Mouse (Mus musculus) kidney, postnatal 0 days (tissue): ENCODE measurements around the gene Caprin1. TPM values are rescaled to one million over a fixed set of nuclear protein-coding genes. Genes with fewer than 3 reads are reported as not detected.

Experiments
- ATAC-seq: fragments of 200-750 bp; cut with Nextera tagmentation; replicated peaks from 2 replicates; pipeline ENCODE4 v1.8.0; 2017; ENCODE audit warnings: low read depth, moderate number of reproducible peaks, moderate TSS enrichment, moderate library complexity; ENCODE audit not compliant: low FRiP score
- DNase-seq: peaks from one replicate; pipeline ENCODE4 v3.0.0-alpha.2; 2016; ENCODE audit warnings: low spot score
- H3K27ac ChIP-seq: fragments of 300-500 bp; sonication (generic); 2 replicates; pipeline ENCODE4 v1.5.1; 2014; ENCODE audit warnings: mild to moderate bottlenecking
- H3K27me3 ChIP-seq: fragments of 300-500 bp; sonication (generic); 2 replicates; pipeline ENCODE4 v1.6.1; 2014; ENCODE audit warnings: low read length, mixed read lengths; ENCODE audit not compliant: insufficient read depth
- H3K36me3 ChIP-seq: fragments of 300-500 bp; sonication (generic); 2 replicates; pipeline ENCODE4 v1.6.1; 2014; ENCODE audit warnings: low read length, mixed read lengths; ENCODE audit not compliant: insufficient read depth
- H3K4me1 ChIP-seq: fragments of 300-500 bp; sonication (generic); replicated peaks from 2 replicates; pipeline ENCODE4 v1.6.1; 2014; ENCODE audit warnings: antibody characterized with exemption, low read length, mixed read lengths; ENCODE audit not compliant: insufficient read depth
- H3K4me2 ChIP-seq: fragments of 300-500 bp; sonication (generic); 2 replicates; pipeline ENCODE4 v1.6.1; 2014; ENCODE audit warnings: mild to moderate bottlenecking, low read length, moderate library complexity, mixed read lengths
- H3K4me3 ChIP-seq: fragments of 300-500 bp; sonication (generic); replicated peaks from 2 replicates; pipeline ENCODE4 v1.5.1; 2014; ENCODE audit warnings: low read depth, low read length
- H3K9ac ChIP-seq: fragments of 300-500 bp; sonication (generic); 2 replicates; pipeline ENCODE4 v1.6.1; 2014; ENCODE audit warnings: low read depth, low read length
- H3K9me3 ChIP-seq: fragments of 300-500 bp; sonication (generic); replicated peaks from 2 replicates; pipeline ENCODE4 v1.6.1; 2016; ENCODE audit warnings: low read length, inconsistent platforms, mixed read lengths
- CTCF ChIP-seq: IDR thresholded peaks from 2 replicates; pipeline ENCODE4 v1.5.1; 2016; ENCODE audit warnings: antibody characterized with exemption, low read depth, mild to moderate bottlenecking, moderate library complexity
- WGBS: fragments of 180-500 bp; shearing (Covaris S2); extraction: QIAGEN DNeasy Blood & Tissue Kit; methylation state at CpG from one replicate; pipeline ENCODE4 v1.1.7; 2014; 5-methylcytosine and 5-hydroxymethylcytosine counted together
- polyA plus RNA-seq: library from polyadenylated mRNA; unstranded; fragments of >200 nt; fragmentation: Nextera tagmentation; extraction: Ambion mirVana; gene quantifications from 2 replicates; pipeline ENCODE4 v1.2.1, GENCODE M21; 2015

Gene Caprin1
- polyA plus RNA-seq, 1 experiment from 2014 or later, result 206 TPM

DNA sequence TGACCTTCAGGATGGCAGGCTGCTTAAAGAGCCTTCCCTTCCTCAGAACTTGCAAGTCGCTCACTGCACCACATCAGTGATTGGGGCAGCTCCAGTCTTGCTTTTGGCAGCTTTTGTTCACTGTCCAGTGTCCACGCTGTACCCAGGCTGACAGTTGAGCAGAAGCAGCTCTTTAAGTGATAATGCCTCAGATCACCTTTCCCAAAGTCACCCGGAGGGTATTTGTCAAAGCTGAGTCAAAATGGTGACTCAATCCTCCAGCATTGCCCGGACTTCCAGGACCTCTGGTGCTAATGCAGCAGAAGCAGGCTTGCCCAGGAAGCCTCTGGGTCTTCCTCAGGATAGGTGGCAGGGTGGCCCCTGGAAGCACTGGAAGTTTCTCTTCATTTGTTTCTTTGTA is 39.7 kb upstream of the Caprin1 start:
- Histone ChIP-seq H3K9ac (no peak overlapping the region), H3K9me3 (no peaks in the 10 kb centered on the region), H3K4me3 (no peak overlapping the region), H3K36me3 (no peaks in the 10 kb centered on the region), H3K27me3 (no peaks in the 10 kb centered on the region), H3K4me1 (no peaks in the 10 kb centered on the region), H3K27ac (no peak overlapping the region), H3K4me2 (no peak overlapping the region)
- DNase-seq (no peak), ATAC-seq (no peak)
- TF ChIP-seq CTCF, result no peak
- WGBS, result 73% methylated on average over 4 of the region's 4 CpGs

DNA sequence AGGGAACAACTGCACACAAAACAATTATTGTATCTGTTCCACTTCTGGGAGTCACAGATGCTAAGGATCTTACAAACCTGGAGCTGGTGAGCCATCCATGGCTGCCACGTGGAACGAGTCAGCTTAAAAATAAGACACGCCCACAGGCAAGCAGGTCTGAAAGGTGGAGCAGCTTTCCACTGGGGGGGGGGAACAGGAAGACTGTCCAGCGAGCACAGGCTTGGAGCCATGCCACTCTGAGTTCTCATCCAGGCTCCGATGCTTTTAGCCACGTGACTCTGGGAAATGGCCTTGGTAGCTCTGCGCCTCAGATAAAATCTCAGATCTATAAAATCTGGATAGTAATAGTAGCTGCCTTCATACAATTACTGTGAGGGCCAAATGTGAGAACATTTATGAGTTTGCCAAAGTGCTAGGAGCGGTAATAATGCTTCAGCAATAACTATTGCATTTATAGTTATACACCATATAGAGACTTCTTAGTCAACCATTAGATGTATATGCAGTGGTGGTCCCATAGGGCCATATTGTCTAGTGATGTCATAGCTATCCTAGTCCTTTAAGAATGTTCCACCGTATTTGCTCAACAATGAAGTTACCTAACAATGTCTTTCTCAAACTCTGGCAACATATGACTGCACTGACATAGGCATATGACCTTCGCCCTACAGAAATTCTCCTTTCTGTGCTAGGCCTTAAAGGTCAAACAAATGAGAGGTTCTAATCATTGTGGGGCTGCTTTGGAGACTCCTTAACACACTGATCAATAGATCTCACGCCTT is 38.4 kb upstream of the Caprin1 start:
- ATAC-seq, result no peak
- Histone ChIP-seq H3K36me3 (no peaks in the 10 kb centered on the region), H3K9me3 (no peaks in the 10 kb centered on the region), H3K27me3 (no peaks in the 10 kb centered on the region), H3K4me2 (no peak overlapping the region), H3K9ac (no peak overlapping the region), H3K4me3 (no peak overlapping the region), H3K27ac (no peak overlapping the region), H3K4me1 (no peaks in the 10 kb centered on the region)
- TF ChIP-seq CTCF, result no peak
- 70% methylated on average over 11 of the region's 11 CpGs for WGBS
- no peak for DNase-seq

DNA sequence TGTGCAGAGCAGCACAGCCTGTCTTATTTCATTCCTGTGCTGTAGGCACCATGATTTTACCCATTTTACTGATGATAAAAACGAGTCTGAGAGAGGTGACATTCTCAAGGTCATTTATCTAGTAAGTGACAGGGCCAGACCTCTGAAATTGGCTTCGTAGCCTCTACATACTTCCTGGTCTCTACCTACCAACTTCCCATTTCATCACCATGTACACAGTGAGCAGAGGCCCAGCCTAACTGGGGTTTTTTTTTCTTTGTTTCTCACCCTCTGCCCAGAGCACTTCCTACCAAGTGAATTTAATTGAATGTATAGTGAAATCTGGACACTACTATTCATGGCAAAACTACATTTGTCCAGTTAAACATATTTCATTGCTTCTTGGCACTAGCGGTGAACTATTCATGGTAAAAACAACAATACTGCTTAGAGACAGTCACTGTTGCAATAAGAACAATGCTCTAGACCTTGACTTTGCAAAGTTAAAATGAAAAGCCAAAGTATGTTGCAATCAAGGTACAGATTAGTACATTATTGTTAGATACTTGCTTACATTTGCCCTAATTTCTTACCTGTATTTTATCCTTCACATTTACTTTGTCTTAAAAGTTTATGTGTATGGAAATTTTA is 36.5 kb upstream of the Caprin1 start:
- Histone ChIP-seq H3K4me1 (no peaks in the 10 kb centered on the region), H3K9me3 (no peaks in the 10 kb centered on the region), H3K27ac (no peak overlapping the region), H3K9ac (no peak overlapping the region), H3K4me3 (no peak overlapping the region), H3K36me3 (no peaks in the 10 kb centered on the region), H3K4me2 (no peak overlapping the region), H3K27me3 (no peaks in the 10 kb centered on the region)
- no peak for ATAC-seq
- WGBS, result 69% methylated on average over 3 of the region's 3 CpGs
- no peak for DNase-seq
- no peak for TF ChIP-seq CTCF

DNA sequence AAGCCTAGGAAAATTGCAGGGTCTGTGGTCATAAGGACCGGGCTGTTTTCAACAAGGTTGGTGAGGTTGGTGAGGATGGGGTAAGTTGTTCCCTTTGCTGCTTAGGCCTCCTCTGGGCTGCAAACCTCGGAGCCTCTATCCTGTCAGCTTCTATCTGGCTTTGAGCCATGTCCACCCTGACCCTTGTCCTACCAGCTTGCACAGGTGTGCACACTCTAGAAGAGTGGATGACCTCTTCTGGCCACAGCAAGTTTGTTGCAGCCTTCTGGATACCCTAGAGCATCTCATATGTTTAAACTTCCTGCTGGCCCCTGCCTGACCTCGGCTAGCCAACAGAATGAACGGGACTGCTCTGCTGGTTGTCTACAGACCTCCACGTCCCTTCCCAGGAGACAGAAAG is 35.5 kb upstream of the Caprin1 start:
- Histone ChIP-seq H3K36me3 (no peaks in the 10 kb centered on the region), H3K4me3 (no peak overlapping the region), H3K27ac (no peak overlapping the region), H3K4me1 (no peaks in the 10 kb centered on the region), H3K27me3 (no peaks in the 10 kb centered on the region), H3K4me2 (no peak overlapping the region), H3K9ac (no peak overlapping the region), H3K9me3 (no peaks in the 10 kb centered on the region)
- DNase-seq (no peak), ATAC-seq (no peak)
- 36% methylated on average over 5 of the region's 5 CpGs for WGBS
- TF ChIP-seq CTCF, result no peak

DNA sequence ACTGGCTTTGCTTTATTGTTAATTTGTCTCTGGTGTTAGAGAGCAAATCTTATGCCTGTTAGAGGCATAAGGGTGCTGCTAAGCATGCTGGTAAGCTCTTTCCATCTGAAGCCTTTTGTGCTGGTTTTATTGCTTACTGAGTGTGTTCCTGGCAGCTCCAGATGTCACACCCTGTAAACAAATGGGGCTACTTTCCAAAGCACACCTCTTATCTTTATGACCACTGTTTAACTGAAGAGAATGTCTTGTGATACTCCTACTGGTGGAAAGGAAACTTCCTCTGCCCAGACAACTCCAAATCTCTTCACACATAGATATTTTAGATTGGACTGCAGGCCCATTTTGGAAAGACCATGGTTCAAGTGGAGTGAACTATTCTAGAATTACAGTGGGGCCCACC is 31.5 kb upstream of the Caprin1 start:
- H3K4me2 ChIP-seq, result no peak overlapping the region
- H3K27me3 ChIP-seq, result no peaks in the 10 kb centered on the region
- ATAC-seq (no peak), DNase-seq (no peak)
- no peaks in the 10 kb centered on the region for H3K9me3 ChIP-seq
- H3K4me1 ChIP-seq, result no peaks in the 10 kb centered on the region
- TF ChIP-seq CTCF, result no peak
- no peak overlapping the region for H3K9ac ChIP-seq
- H3K27ac ChIP-seq, result no peak overlapping the region
- no peak overlapping the region for H3K4me3 ChIP-seq
- no peaks in the 10 kb centered on the region for H3K36me3 ChIP-seq

DNA sequence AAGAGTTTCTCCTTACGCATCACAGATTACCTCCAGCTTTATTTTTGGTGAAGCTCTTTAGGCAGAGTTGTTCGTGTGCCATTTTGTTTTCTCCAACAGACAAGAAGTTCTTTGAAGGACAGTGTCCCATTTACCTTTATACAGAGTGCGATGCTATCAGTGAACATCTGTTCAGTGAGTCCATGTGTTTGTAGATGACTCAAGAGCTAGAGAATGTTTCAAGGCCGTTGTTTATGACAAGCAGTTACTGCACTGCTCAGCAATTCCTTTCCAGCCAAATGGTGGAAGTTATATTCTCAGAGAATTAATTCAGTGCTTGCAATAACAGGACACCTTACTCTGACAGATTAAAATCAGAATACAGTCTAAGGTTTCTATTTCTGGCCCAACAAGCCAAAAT is 27.5 kb upstream of the Caprin1 start:
- Histone ChIP-seq H3K27me3 (no peaks in the 10 kb centered on the region), H3K9me3 (no peaks in the 10 kb centered on the region), H3K9ac (no peak overlapping the region), H3K27ac (no peak overlapping the region), H3K4me1 (no peaks in the 10 kb centered on the region), H3K4me2 (no peak overlapping the region), H3K36me3 (no peaks in the 10 kb centered on the region), H3K4me3 (no peak overlapping the region)
- DNase-seq (no peak), ATAC-seq (no peak)
- no peak for TF ChIP-seq CTCF
- WGBS, result 79% methylated on average over 4 of the region's 4 CpGs
